Mouse (Mus musculus): ENCODE results near the gene Paip2b. TPM values are rescaled to one million over a fixed set of nuclear protein-coding genes. Genes with fewer than 3 reads are reported as not detected.

The Paip2b gene
- total and polyA plus RNA-seq, 3 experiments: 18.4 to 21.0 TPM; not detected in 1

GRCm38 (mm10) chr6:83779026-83779425 is 52.5 kb downstream of the Paip2b start:
- Histone ChIP-seq H3K79me2 (ENCODE audit: control insufficient read depth, insufficient read depth, low read length, poor library complexity) (peaks cover 15% of the 10 kb centered on the region), H3K9ac (ENCODE audit: control insufficient read depth, low read depth, low read length, poor library complexity, severe bottlenecking) (no peak overlapping the region), H3K4me3 (ENCODE audit: control insufficient read depth in 1 of 2, insufficient read depth in 1 of 2, low read depth in 2 of 2, low read length in 2 of 2) (peak overlapping the region in 1 of 2 experiments; percentile 34; a peak in 1 of 4 replicates), H3K36me3 (ENCODE audit: control insufficient read depth in 1 of 2, insufficient read depth in 2 of 2, low read length in 2 of 2) (peaks cover 0 to 2% of the 10 kb centered on the region in 2 experiments; a peak in 2 of 4 replicates), H3K4me1 (ENCODE audit: control insufficient read depth in 1 of 2, insufficient read depth in 2 of 2, low read length in 2 of 2) (peaks cover 2 to 6% of the 10 kb centered on the region in 2 experiments; a peak in 2 of 4 replicates), H3K9me3 (replicated peaks; ENCODE audit: insufficient read depth, low read length) (no peaks in the 10 kb centered on the region), H3K27me3 (ENCODE audit: control insufficient read depth in 1 of 2, insufficient read depth in 2 of 2, low read length in 2 of 2) (no peaks in the 10 kb centered on the region), H3K27ac (ENCODE audit: control insufficient read depth, low read depth, low read length) (no peak overlapping the region)
- DNase-seq (ENCODE audit: low read depth, low spot score): peak; percentile 78
- TF ChIP-seq MYC (IDR thresholded peaks at IDR 0.05; ENCODE audit: low read depth, low read length): peak; percentile 48; the same call in 1 of the 2 replicates
- TF ChIP-seq USF2 (IDR thresholded peaks at IDR 0.05; ENCODE audit: borderline replicate concordance in 1 of 2, insufficient read depth in 1 of 2, low read depth in 1 of 2, low read length in 2 of 2): no peak
- no peak for TF ChIP-seq ZKSCAN1 (IDR thresholded peaks at IDR 0.05; ENCODE audit: low read depth, low read length)
- no peak for TF ChIP-seq POLR2AphosphoS2 (IDR thresholded peaks at IDR 0.05; ENCODE audit: low read length)
- no peak for TF ChIP-seq BHLHE40 (IDR thresholded peaks at IDR 0.05; ENCODE audit: borderline replicate concordance, low read depth, low read length)
- TF ChIP-seq ETS1 (IDR thresholded peaks at IDR 0.05; ENCODE audit: low read depth, low read length): no peak
- peak; percentile 38 for TF ChIP-seq ZC3H11A (IDR thresholded peaks at IDR 0.05; ENCODE audit: low read depth, low read length)
- TF ChIP-seq GATA1 (IDR thresholded peaks at IDR 0.05; ENCODE audit: low read depth, low read length): peak; percentile 5; the same call in 1 of the 2 replicates
- TF ChIP-seq SMC3 (IDR thresholded peaks at IDR 0.05; ENCODE audit: low read depth, low read length): peak; percentile 61
- TF ChIP-seq UBTF (IDR thresholded peaks at IDR 0.05; ENCODE audit: borderline replicate concordance, insufficient read depth, low read depth, low read length): no peak
- TF ChIP-seq MAX (IDR thresholded peaks at IDR 0.05; ENCODE audit: low read length): peak; percentile 49; the same call in 1 of the 2 replicates
- TF ChIP-seq GABPA (IDR thresholded peaks at IDR 0.05; ENCODE audit: low read depth, low read length): no peak
- no peak for TF ChIP-seq ZNF384 (IDR thresholded peaks at IDR 0.05; ENCODE audit: low read depth, low read length)
- no peak for TF ChIP-seq RCOR1 (IDR thresholded peaks at IDR 0.05; ENCODE audit: low read depth, low read length)
- TF ChIP-seq NRF1 (IDR thresholded peaks at IDR 0.05; ENCODE audit: insufficient read depth, low read depth, low read length, poor library complexity, severe bottlenecking): no peak
- TF ChIP-seq NELFE (IDR thresholded peaks at IDR 0.05; ENCODE audit: low read depth, low read length): no peak
- TF ChIP-seq HCFC1 (IDR thresholded peaks at IDR 0.05; ENCODE audit: low read depth, low read length): no peak
- TF ChIP-seq EP300 (IDR thresholded peaks at IDR 0.05; ENCODE audit: low read depth in 1 of 2, low read length in 2 of 2): no peak
- no peak for TF ChIP-seq POLR2A (IDR thresholded peaks at IDR 0.05; ENCODE audit: control insufficient read depth in 1 of 2, insufficient read depth in 1 of 2, low read depth in 1 of 2, low read length in 2 of 2, poor library complexity in 1 of 2)
- TF ChIP-seq ZMIZ1 (IDR thresholded peaks at IDR 0.05; ENCODE audit: low read depth, low read length): no peak
- no peak; the same call in 1 of the 2 replicates for TF ChIP-seq MAZ (IDR thresholded peaks at IDR 0.05; ENCODE audit: low read depth, low read length)
- no peak for TF ChIP-seq TAL1 (IDR thresholded peaks at IDR 0.05; ENCODE audit: low read length)
- TF ChIP-seq TBP (IDR thresholded peaks at IDR 0.05; ENCODE audit: low read depth, low read length): no peak
- no peak for TF ChIP-seq MYB (IDR thresholded peaks at IDR 0.05; ENCODE audit: low read depth, low read length)
- no peak for TF ChIP-seq MAFK (IDR thresholded peaks at IDR 0.05; ENCODE audit: borderline replicate concordance, low read depth, low read length)
- TF ChIP-seq ELF1 (IDR thresholded peaks at IDR 0.05; ENCODE audit: low read depth, low read length): no peak
- TF ChIP-seq CHD1 (IDR thresholded peaks at IDR 0.05; ENCODE audit: low read depth, low read length): no peak
- TF ChIP-seq E2F4 (IDR thresholded peaks at IDR 0.05; ENCODE audit: borderline replicate concordance, low read depth, low read length): no peak
- peak; percentile 46; the same call in 1 of the 2 replicates for TF ChIP-seq SIN3A (IDR thresholded peaks at IDR 0.05; ENCODE audit: low read length)
- no peak for TF ChIP-seq TCF12 (IDR thresholded peaks at IDR 0.05; ENCODE audit: low read depth, low read length)
- TF ChIP-seq POLR2AphosphoS5 (IDR thresholded peaks at IDR 0.05; ENCODE audit: borderline replicate concordance, low read depth, low read length): no peak
- TF ChIP-seq KAT2A (conservative IDR thresholded peaks at IDR 0.05; ENCODE audit: low read depth, low read length): no peak
- TF ChIP-seq MXI1 (IDR thresholded peaks at IDR 0.05; ENCODE audit: low read depth, low read length): peak; percentile 39; the same call in 1 of the 2 replicates
- peak; percentile 62 for TF ChIP-seq RAD21 (IDR thresholded peaks at IDR 0.05; ENCODE audit: low read depth, low read length)
- no peak for TF ChIP-seq USF1 (IDR thresholded peaks at IDR 0.05; ENCODE audit: low read depth, low read length)
- TF ChIP-seq CHD2 (IDR thresholded peaks at IDR 0.05; ENCODE audit: low read length): no peak
- TF ChIP-seq JUND (IDR thresholded peaks at IDR 0.05; ENCODE audit: low read depth, low read length): peak; percentile 81; the same call in 1 of the 2 replicates
- TF ChIP-seq MEF2A (IDR thresholded peaks at IDR 0.05; ENCODE audit: extremely low read depth, insufficient replicate concordance, low read depth, low read length, poor library complexity, severe bottlenecking): no peak

Measured in MEL (cell line).